Mouse (Mus musculus): Measurements from ENCODE around the gene Ccs. TPM values are rescaled to one million over a fixed set of nuclear protein-coding genes. Genes with fewer than 3 reads are reported as not detected.
"Not testable (repeated sequence)": the region's sequence is repeated elsewhere in the genome, so short reads cannot be mapped to it uniquely, and the experiment has no call there.

The Ccs gene
- polyA plus RNA-seq (2015; fragmentation: Nextera tagmentation; extraction: Ambion mirVana): 43.7 and 44.7 TPM in 2 replicates

DNA sequence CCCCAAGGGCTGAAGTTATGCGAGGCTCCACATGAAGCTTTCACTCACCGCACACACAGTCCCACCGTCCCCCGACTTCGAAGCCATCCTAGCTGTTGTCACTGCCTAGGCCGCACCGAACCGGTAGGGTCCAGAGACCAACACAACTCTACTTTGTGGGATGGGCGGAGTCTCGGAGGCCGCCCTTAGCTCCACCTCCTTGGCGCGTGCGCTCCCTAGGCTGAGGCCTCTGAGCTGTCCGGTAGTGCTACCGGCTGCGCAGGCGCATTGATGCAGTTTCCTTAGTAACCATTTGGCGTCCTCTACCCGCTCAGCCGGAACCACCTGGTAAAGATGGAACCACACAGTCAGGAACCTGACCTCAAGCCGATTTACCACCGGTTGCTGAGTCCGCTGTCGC, at the start of gene Ccs, which contains the start of gene Ccdc87:
TSS of gene Ccs (minus strand) at position 184 of the 400 bp plus-strand sequence.
TSS of gene Ccdc87 (plus strand) at position 218 of the 400 bp plus-strand sequence.
- H3K9ac ChIP-seq: peak within 1 kb of the TSS; percentile 81
- H3K4me3 ChIP-seq: peak within 1 kb of the TSS; percentile 56
- under 1% methylated on average over 25 of the region's 25 CpGs for WGBS
- peaks cover 23% of the 10 kb centered on the region for H3K4me1 ChIP-seq (replicated peaks)
- no peak within 1 kb of the TSS for H3K27ac ChIP-seq (replicated peaks)
- H3K27me3 ChIP-seq: peaks cover 38% of the 10 kb centered on the region
- 0 out of 2 replicates have a peak, but pooled peaks cover 2% of the 10 kb centered on the region for H3K36me3 ChIP-seq
- ATAC-seq (ENCODE audit: low read depth): peak; percentile 98
- no peaks in the 10 kb centered on the region for H3K9me3 ChIP-seq
- H3K4me2 ChIP-seq: peak within 1 kb of the TSS; percentile 97

DNA sequence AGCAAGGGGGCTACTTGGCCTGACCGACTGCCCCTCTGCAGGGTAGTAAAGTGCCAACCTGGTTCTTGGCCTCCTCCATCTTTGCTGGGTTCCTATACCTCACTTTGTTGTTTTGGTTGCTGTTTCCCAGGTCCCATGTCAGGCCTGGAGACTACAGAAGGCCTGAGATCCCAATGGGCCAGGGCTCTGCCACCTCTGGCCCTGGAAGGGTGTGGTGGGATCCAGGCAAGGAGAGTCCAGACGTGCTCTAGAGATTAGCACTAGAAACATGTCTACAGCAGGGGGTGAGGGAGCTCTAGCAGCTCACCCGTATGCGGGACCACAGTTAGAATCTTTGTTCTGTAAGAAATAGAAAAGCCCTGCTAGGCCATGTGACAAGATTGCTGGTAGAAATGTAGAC, 44.8 kb upstream of the Ccs start:
- 83% methylated on average over 4 of the region's 4 CpGs for WGBS
- no peak overlapping the region for H3K4me3 ChIP-seq
- H3K27me3 ChIP-seq: no peaks in the 10 kb centered on the region
- H3K9me3 ChIP-seq: no peaks in the 10 kb centered on the region
- H3K36me3 ChIP-seq: peaks cover 20% of the 10 kb centered on the region
- no peak overlapping the region for H3K4me2 ChIP-seq
- H3K4me1 ChIP-seq (replicated peaks): peaks cover 20% of the 10 kb centered on the region
- no peak for ATAC-seq (ENCODE audit: low read depth)
- no peak overlapping the region for H3K9ac ChIP-seq
- H3K27ac ChIP-seq (replicated peaks): no peak overlapping the region

GRCm38 (mm10) chr19:4879324-4879703, 40.2 kb upstream of the Ccs start:
- Histone ChIP-seq H3K27ac (replicated peaks) (no peak overlapping the region), H3K27me3 (peaks cover 6% of the 10 kb centered on the region; the same call in 1 of the 2 replicates), H3K36me3 (0 out of 2 replicates have a peak, but pooled peaks cover 15% of the 10 kb centered on the region), H3K4me3 (peak overlapping the region; percentile 91), H3K4me2 (peak overlapping the region; percentile 84), H3K9ac (peak overlapping the region; percentile 93), H3K4me1 (replicated peaks) (peaks cover 24% of the 10 kb centered on the region), H3K9me3 (no peaks in the 10 kb centered on the region)
- no peak for ATAC-seq (ENCODE audit: low read depth)
- 69% methylated on average over 10 of the region's 10 CpGs for WGBS

- H3K9ac ChIP-seq: peak within 1 kb of the TSS; percentile 93
- H3K9me3 ChIP-seq: no peaks in the 10 kb centered on the region
- H3K27me3 ChIP-seq: peaks cover 6% of the 10 kb centered on the region; the same call in 1 of the 2 replicates
- 2% methylated on average over 52 of the region's 52 CpGs for WGBS
- ATAC-seq (ENCODE audit: low read depth): peak; percentile 98
- 0 out of 2 replicates have a peak, but pooled peaks cover 9% of the 10 kb centered on the region for H3K36me3 ChIP-seq
- H3K4me3 ChIP-seq: peak within 1 kb of the TSS; percentile 91
- peaks cover 24% of the 10 kb centered on the region for H3K4me1 ChIP-seq (replicated peaks)
- peak within 1 kb of the TSS; percentile 80 for H3K27ac ChIP-seq (replicated peaks)
- H3K4me2 ChIP-seq: peak within 1 kb of the TSS; percentile 84
Observed at GRCm38 (mm10) chr19:4878405-4879323, 39.5 kb upstream of the Ccs start, which contains the start of gene Zdhhc24. TSS of gene Zdhhc24 (plus strand) at chr19:4878668.

DNA sequence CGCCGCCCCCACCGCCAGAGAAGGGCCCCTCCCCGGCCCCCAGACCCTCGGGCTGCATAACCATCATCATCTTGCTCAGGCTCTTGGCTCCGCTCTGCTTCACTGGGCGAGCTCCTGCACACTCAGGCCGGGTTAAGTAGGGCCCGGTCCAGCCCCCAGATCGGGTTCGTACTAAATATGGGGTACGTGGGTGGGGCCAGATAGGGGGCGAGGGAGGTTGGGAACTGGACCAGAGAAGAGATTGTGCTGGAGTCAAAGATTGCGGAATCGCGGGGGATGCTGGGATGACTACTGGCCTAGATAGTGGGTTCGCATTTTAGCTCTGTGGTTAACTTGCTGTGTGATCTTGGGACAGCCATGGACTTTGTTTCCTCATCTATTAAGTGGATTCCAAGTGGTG, 38.7 kb upstream of the Ccs start, which contains the start of gene Actn3:
TSS of gene Actn3 (minus strand) at position 125 of the 400 bp plus-strand sequence.
- peaks cover 24% of the 10 kb centered on the region for H3K4me1 ChIP-seq (replicated peaks)
- peak within 1 kb of the TSS; percentile 91 for H3K4me3 ChIP-seq
- peak within 1 kb of the TSS; percentile 80 for H3K27ac ChIP-seq (replicated peaks)
- peak within 1 kb of the TSS; percentile 93 for H3K9ac ChIP-seq
- H3K9me3 ChIP-seq: no peaks in the 10 kb centered on the region
- no peak; the same call in 1 of the 2 replicates for ATAC-seq (ENCODE audit: low read depth)
- peak within 1 kb of the TSS; percentile 84 for H3K4me2 ChIP-seq
- peaks cover 6% of the 10 kb centered on the region; the same call in 1 of the 2 replicates for H3K27me3 ChIP-seq
- 5% methylated on average over 17 of the region's 17 CpGs for WGBS
- 0 out of 2 replicates have a peak, but pooled peaks cover 4% of the 10 kb centered on the region for H3K36me3 ChIP-seq

GRCm38 (mm10) chr19:4876755-4877154, 37.6 kb upstream of the Ccs start:
- H3K4me3 ChIP-seq: no peak overlapping the region
- no peak for ATAC-seq (ENCODE audit: low read depth)
- WGBS: 78% methylated on average over 3 of the region's 3 CpGs
- H3K4me2 ChIP-seq: no peak overlapping the region
- H3K27ac ChIP-seq (replicated peaks): no peak overlapping the region
- peaks cover 6% of the 10 kb centered on the region; the same call in 1 of the 2 replicates for H3K27me3 ChIP-seq
- H3K9me3 ChIP-seq: no peaks in the 10 kb centered on the region
- H3K36me3 ChIP-seq: 0 out of 2 replicates have a peak, but pooled peaks cover 4% of the 10 kb centered on the region
- H3K4me1 ChIP-seq (replicated peaks): peaks cover 24% of the 10 kb centered on the region
- H3K9ac ChIP-seq: no peak overlapping the region

GRCm38 (mm10) chr19:4876241-4876640, 37.1 kb upstream of the Ccs start:
- no peak overlapping the region for H3K9ac ChIP-seq
- 47% methylated on average over 4 of the region's 4 CpGs for WGBS
- peaks cover 6% of the 10 kb centered on the region; the same call in 1 of the 2 replicates for H3K27me3 ChIP-seq
- no peak overlapping the region for H3K27ac ChIP-seq (replicated peaks)
- H3K4me3 ChIP-seq: no peak overlapping the region
- H3K9me3 ChIP-seq: no peaks in the 10 kb centered on the region
- no peak overlapping the region for H3K4me2 ChIP-seq
- H3K4me1 ChIP-seq (replicated peaks): peaks cover 24% of the 10 kb centered on the region
- no peak for ATAC-seq (ENCODE audit: low read depth)
- 0 out of 2 replicates have a peak, but pooled peaks cover 1% of the 10 kb centered on the region for H3K36me3 ChIP-seq

DNA sequence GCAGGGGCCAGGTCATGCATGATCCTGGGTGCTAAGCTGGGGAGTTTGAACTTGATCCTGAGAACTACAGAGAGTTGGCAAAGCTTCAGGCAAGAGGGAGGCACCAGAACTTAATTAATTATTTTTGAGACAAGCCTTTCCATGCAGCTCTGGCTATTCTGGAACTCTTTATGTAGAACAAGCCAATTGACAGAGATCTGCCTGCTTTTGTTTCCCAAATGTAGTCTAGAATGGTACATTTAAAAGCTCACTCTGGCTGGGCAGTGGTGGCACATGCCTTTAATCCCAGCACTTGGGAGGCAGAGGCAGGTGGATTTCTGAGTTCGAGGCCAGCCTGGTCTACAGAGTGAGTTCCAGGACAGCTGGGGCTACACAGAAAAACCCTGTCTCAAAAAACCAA, 35.5 kb upstream of the Ccs start:
- H3K9ac ChIP-seq; H3K4me3 ChIP-seq; H3K9me3 ChIP-seq; H3K27ac ChIP-seq (replicated peaks); H3K4me2 ChIP-seq; ATAC-seq (ENCODE audit: low read depth); H3K36me3 ChIP-seq; H3K27me3 ChIP-seq: not testable (repeated sequence)
- 83% methylated on average over 1 of the region's 1 CpGs for WGBS
- peaks cover 16% of the 10 kb centered on the region for H3K4me1 ChIP-seq (replicated peaks)

DNA sequence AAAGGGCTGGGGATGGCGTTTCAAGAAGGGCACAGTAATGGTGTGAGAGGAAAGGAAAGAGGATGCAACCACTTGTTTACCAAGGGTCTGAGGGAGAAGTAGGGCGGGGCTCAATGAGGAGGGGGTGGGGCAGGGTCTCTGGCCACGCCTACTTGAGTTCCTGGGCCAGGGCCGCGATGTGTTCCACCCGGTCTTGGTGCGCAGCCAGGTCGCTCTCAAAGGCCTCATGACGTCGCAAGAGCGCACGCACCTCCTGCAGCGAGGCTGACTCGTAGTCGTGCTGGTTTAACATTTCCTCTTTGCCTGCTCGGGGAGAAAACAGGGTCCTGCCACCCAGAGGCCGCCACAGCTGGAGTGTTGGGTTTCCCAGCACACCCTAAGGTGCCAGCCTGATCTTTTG, 26.0 kb upstream of the Ccs start:
- Histone ChIP-seq H3K9me3 (no peaks in the 10 kb centered on the region), H3K9ac (0 out of 2 replicates have a peak overlapping the region, but pooled peaks have one; percentile 34), H3K27ac (replicated peaks) (no peak overlapping the region), H3K4me3 (no peak overlapping the region), H3K27me3 (peaks cover 18% of the 10 kb centered on the region), H3K4me2 (peak overlapping the region; percentile 28), H3K36me3 (peaks cover 15% of the 10 kb centered on the region), H3K4me1 (replicated peaks) (peaks cover 4% of the 10 kb centered on the region; the same call in 1 of the 2 replicates)
- WGBS: 9% methylated on average over 17 of the region's 17 CpGs
- no peak for ATAC-seq (ENCODE audit: low read depth)

DNA sequence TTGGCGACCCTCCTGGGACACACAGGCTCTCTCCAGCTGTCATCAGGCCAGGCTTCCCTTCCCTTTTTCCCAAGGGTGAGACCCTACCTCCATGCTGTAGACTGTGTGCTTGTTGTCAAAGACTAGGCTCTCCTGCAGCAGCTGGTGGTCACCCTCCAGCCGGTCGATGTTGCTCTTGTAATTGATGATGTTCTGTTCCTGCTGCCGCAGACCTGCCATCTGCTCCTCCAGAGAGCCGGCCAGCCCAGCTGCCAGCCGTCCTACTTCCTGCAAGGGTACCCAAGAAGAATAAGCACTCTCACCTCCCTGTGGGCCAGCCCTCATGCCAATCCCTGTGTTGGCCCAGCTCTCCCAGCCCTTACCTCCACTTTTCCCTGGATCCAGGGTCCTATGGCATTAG, 23.9 kb upstream of the Ccs start:
- WGBS: 38% methylated on average over 6 of the region's 6 CpGs
- Histone ChIP-seq H3K4me2 (no peak overlapping the region), H3K4me3 (no peak overlapping the region), H3K9ac (no peak overlapping the region), H3K27me3 (peaks cover 18% of the 10 kb centered on the region), H3K9me3 (no peaks in the 10 kb centered on the region), H3K27ac (replicated peaks) (peak overlapping the region; percentile 49; the same call in 1 of the 2 replicates), H3K36me3 (peaks cover 24% of the 10 kb centered on the region), H3K4me1 (replicated peaks) (peaks cover 4% of the 10 kb centered on the region; the same call in 1 of the 2 replicates)
- ATAC-seq (ENCODE audit: low read depth): 0 out of 2 replicates have a peak, but pooled peaks have one; percentile 27

DNA sequence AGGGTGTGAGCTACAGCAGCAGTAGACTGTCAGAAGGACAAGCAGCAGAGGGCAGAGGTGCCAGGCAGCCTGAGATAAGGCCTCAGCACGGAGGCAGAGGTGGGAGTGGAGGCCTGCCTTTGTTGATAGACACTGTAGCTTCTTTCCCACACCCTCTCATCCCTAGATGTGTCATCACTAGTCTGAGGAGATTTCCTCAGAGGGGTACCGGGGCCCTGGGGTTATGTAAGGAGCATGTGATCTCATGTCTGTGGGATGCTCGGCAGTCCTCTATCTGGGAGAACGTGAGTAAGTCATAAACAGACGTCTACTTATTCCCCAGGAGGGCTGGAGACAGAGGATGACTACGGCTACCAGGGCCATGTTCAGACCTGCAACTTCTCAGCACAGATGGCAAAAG, 19.9 kb upstream of the Ccs start:
- no peaks in the 10 kb centered on the region for H3K9me3 ChIP-seq
- no peak for ATAC-seq (ENCODE audit: low read depth)
- H3K36me3 ChIP-seq: peaks cover 30% of the 10 kb centered on the region
- H3K4me1 ChIP-seq (replicated peaks): peaks cover 16% of the 10 kb centered on the region
- H3K4me3 ChIP-seq: no peak overlapping the region
- no peak overlapping the region for H3K9ac ChIP-seq
- H3K4me2 ChIP-seq: no peak overlapping the region
- no peak overlapping the region for H3K27ac ChIP-seq (replicated peaks)
- WGBS: 78% methylated on average over 6 of the region's 6 CpGs
- no peaks in the 10 kb centered on the region for H3K27me3 ChIP-seq

GRCm38 (mm10) chr19:4855951-4856350, 16.8 kb upstream of the Ccs start:
- H3K4me1 ChIP-seq (replicated peaks): peaks cover 16% of the 10 kb centered on the region
- WGBS: 78% methylated on average over 4 of the region's 4 CpGs
- H3K27me3 ChIP-seq: no peaks in the 10 kb centered on the region
- H3K4me3 ChIP-seq: peak overlapping the region; percentile 68
- no peak for ATAC-seq (ENCODE audit: low read depth)
- H3K9ac ChIP-seq: peak overlapping the region; percentile 88
- peak overlapping the region; percentile 97 for H3K4me2 ChIP-seq
- H3K27ac ChIP-seq (replicated peaks): no peak overlapping the region
- peaks cover 22% of the 10 kb centered on the region for H3K36me3 ChIP-seq
- H3K9me3 ChIP-seq: no peaks in the 10 kb centered on the region
